Mouse (Mus musculus) testis, adult 2 months (tissue): ENCODE measurements around the gene Lyl1.

Experiments
- CTCF ChIP-seq: fragments of 200-500 bp; IDR thresholded peaks from 2 replicates; pipeline ENCODE4 v1.5.1; 2012; ENCODE audit warnings: low read depth, mild to moderate bottlenecking, inconsistent platforms, low read length, moderate library complexity; ENCODE audit not compliant: control insufficient read depth, insufficient read depth, insufficient replicate concordance
- POLR2A ChIP-seq: fragments of 200-500 bp; IDR thresholded peaks from 2 replicates; pipeline ENCODE4 v1.6.1; 2012; ENCODE audit warnings: low read depth, mild to moderate bottlenecking, inconsistent platforms, low read length, moderate library complexity; ENCODE audit not compliant: control insufficient read depth

GRCm38 (mm10) chr8:84740895-84741843 is 39.9 kb downstream of the Lyl1 start:
- TF ChIP-seq POLR2A (no peak), CTCF (no peak)
